Mouse (Mus musculus) naive thymus-derived CD4-positive, alpha-beta T cell, adult 2 months (primary cell): Measurements from ENCODE around the gene Snrpb2.
A peak's percentile ranks its signal among the peaks of the same experiment; 100 is the strongest.

Experiments used
- DNase-seq: peaks from one replicate; pipeline ENCODE4 v3.0.0-alpha.2; 2011; ENCODE audit warnings: low read depth

The Snrpb2 gene

GRCm38 (mm10) chr2:143093726-143094125 lies 30.9 kb downstream of the Snrpb2 start:
- DNase-seq: no peak

- no peak for DNase-seq
These were observed 31.9 kb downstream of the Snrpb2 start for GRCm38 (mm10) chr2:143094761-143095160.

- no peak for DNase-seq
These were observed 34.3 kb downstream of the Snrpb2 start for GRCm38 (mm10) chr2:143097170-143097569.

GRCm38 (mm10) chr2:143113859-143114258 lies 51.0 kb downstream of the Snrpb2 start:
- DNase-seq: peak; percentile 1

- no peak for DNase-seq
These were observed 51.9 kb downstream of the Snrpb2 start for GRCm38 (mm10) chr2:143114716-143115115.

GRCm38 (mm10) chr2:143117453-143117852 lies 54.6 kb downstream of the Snrpb2 start:
- DNase-seq: no peak

- DNase-seq: no peak
These were observed 55.4 kb downstream of the Snrpb2 start for GRCm38 (mm10) chr2:143118221-143118620.
